Mouse (Mus musculus) left cerebral cortex, postnatal 25 days (tissue): ENCODE results near the gene Neb. TPM values are rescaled to one million over a fixed set of nuclear protein-coding genes. Genes with fewer than 3 reads are reported as not detected.

ENCODE experiments used
- microRNA-seq, 2 experiments: library from miRNA; unstranded; fragments of <30 nt; microRNA quantifications; one replicate each; pipeline ENCODE4 v1.2.0; 2022
- total RNA-seq, 2 experiments: library from RNA; stranded (reverse); gene quantifications; 2 replicates each; pipeline ENCODE4 v1.2.3; 2021

Neb gene
- total RNA-seq, 2 experiments from 2014 or later, result 0.99 to 1.1 TPM

Small RNAs within 50 kb of the gene (microRNA-seq; reads per million reads assigned to microRNA genes)
- gene Gm22095, result 0 reads per million in 2 experiments

Other genes with a start within 250 kb of the Neb start
- 10 to 100 TPM; 63.0 to 64.2 TPM for gene Arl5a, start 46.4 kb upstream of the Neb start, total RNA-seq